Mouse (Mus musculus): ENCODE data around the gene Eif4h.

- no peak for TF ChIP-seq CTCF (IDR thresholded peaks at IDR 0.05; ENCODE audit: low read depth)
- TF ChIP-seq EP300 (IDR thresholded peaks at IDR 0.05; ENCODE audit: low read depth), result no peak
These were observed 32.9 kb upstream of the Eif4h start for GRCm38 (mm10) chr5:134672198-134672516.
